Mouse (Mus musculus): ENCODE data around the gene Snx29. TPM values are rescaled to one million over a fixed set of nuclear protein-coding genes. Genes with fewer than 3 reads are reported as not detected.

Snx29 gene
- polyA plus RNA-seq, 1 experiment from 2014 or later: 17.4 TPM

DNA sequence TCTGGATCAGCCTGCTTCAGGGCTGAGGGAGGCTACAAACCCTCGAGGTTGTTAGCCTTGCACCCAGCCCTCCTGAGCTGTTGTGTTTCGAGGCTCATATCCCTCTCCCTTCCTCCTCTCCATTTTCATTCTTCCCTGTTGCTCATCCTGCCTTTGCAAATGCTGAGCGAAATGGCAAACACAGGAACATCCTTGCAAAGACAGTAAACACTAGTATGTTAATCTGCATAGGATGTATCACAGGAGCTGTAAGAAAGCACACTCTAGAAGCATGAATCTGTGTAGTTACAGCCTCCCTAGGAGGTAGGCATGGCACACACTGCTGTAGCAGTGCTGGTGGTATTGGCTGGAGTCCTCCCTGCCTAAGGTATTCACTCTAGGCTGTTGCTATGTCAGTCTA, 420.3 kb downstream of the Snx29 start:
- 74% methylated on average over 3 of the region's 3 CpGs for WGBS
- no peak overlapping the region for H3K4me3 ChIP-seq (replicated peaks)
- ATAC-seq (ENCODE audit: insufficient number of reproducible peaks, insufficient read depth, low FRiP score, low TSS enrichment, low read depth): no peak

GRCm38 (mm10) chr16:11743724-11744123, 421.0 kb downstream of the Snx29 start:
- no peak for ATAC-seq (ENCODE audit: insufficient number of reproducible peaks, insufficient read depth, low FRiP score, low TSS enrichment, low read depth)
- 77% methylated on average over 4 of the region's 4 CpGs for whole genome bisulfite sequencing

More for the DNA sequence above, 420.3 kb downstream of the Snx29 start:
- Histone ChIP-seq H3K27me3 (no peaks in the 10 kb centered on the region), H3K36me3 (no peaks in the 10 kb centered on the region), H3K4me1 (replicated peaks) (no peaks in the 10 kb centered on the region), H3K9me3 (no peaks in the 10 kb centered on the region), H3K4me2 (no peak overlapping the region), H3K27ac (no peak overlapping the region), H3K9ac (replicated peaks) (no peak overlapping the region)

GRCm38 (mm10) chr16:11746036-11746435, 423.3 kb downstream of the Snx29 start:
- WGBS: 88% methylated on average over 2 of the region's 2 CpGs
- no peaks in the 10 kb centered on the region for H3K27me3 ChIP-seq

More at GRCm38 (mm10) chr16:11743724-11744123, 421.0 kb downstream of the Snx29 start:
- Histone ChIP-seq H3K4me1 (replicated peaks) (no peaks in the 10 kb centered on the region), H3K27me3 (no peaks in the 10 kb centered on the region), H3K4me2 (no peak overlapping the region), H3K27ac (no peak overlapping the region), H3K9me3 (no peaks in the 10 kb centered on the region), H3K36me3 (no peaks in the 10 kb centered on the region), H3K4me3 (replicated peaks) (no peak overlapping the region), H3K9ac (replicated peaks) (no peak overlapping the region)

GRCm38 (mm10) chr16:11747867-11748266, 425.2 kb downstream of the Snx29 start:
- H3K36me3 ChIP-seq: no peaks in the 10 kb centered on the region

More at GRCm38 (mm10) chr16:11746036-11746435, 423.3 kb downstream of the Snx29 start:
- Histone ChIP-seq H3K4me1 (replicated peaks) (no peaks in the 10 kb centered on the region), H3K4me3 (replicated peaks) (no peak overlapping the region), H3K36me3 (no peaks in the 10 kb centered on the region), H3K4me2 (no peak overlapping the region), H3K9ac (replicated peaks) (no peak overlapping the region), H3K9me3 (no peaks in the 10 kb centered on the region), H3K27ac (no peak overlapping the region)
- no peak for ATAC-seq (ENCODE audit: insufficient number of reproducible peaks, insufficient read depth, low FRiP score, low TSS enrichment, low read depth)

GRCm38 (mm10) chr16:11749111-11749510, 426.4 kb downstream of the Snx29 start:
- Histone ChIP-seq H3K4me1 (replicated peaks) (no peaks in the 10 kb centered on the region), H3K4me3 (replicated peaks) (no peak overlapping the region), H3K9me3 (no peaks in the 10 kb centered on the region), H3K4me2 (no peak overlapping the region), H3K9ac (replicated peaks) (no peak overlapping the region), H3K36me3 (no peaks in the 10 kb centered on the region), H3K27ac (no peak overlapping the region), H3K27me3 (no peaks in the 10 kb centered on the region)
- WGBS: 86% methylated on average over 3 of the region's 3 CpGs
- ATAC-seq (ENCODE audit: insufficient number of reproducible peaks, insufficient read depth, low FRiP score, low TSS enrichment, low read depth): no peak

More at GRCm38 (mm10) chr16:11747867-11748266, 425.2 kb downstream of the Snx29 start:
- 81% methylated on average over 5 of the region's 5 CpGs for WGBS
- no peak overlapping the region for H3K27ac ChIP-seq
- no peak overlapping the region for H3K4me3 ChIP-seq (replicated peaks)
- no peaks in the 10 kb centered on the region for H3K4me1 ChIP-seq (replicated peaks)
- no peaks in the 10 kb centered on the region for H3K9me3 ChIP-seq
- ATAC-seq (ENCODE audit: insufficient number of reproducible peaks, insufficient read depth, low FRiP score, low TSS enrichment, low read depth): no peak
- H3K27me3 ChIP-seq: no peaks in the 10 kb centered on the region
- H3K4me2 ChIP-seq: no peak overlapping the region
- H3K9ac ChIP-seq (replicated peaks): no peak overlapping the region

DNA sequence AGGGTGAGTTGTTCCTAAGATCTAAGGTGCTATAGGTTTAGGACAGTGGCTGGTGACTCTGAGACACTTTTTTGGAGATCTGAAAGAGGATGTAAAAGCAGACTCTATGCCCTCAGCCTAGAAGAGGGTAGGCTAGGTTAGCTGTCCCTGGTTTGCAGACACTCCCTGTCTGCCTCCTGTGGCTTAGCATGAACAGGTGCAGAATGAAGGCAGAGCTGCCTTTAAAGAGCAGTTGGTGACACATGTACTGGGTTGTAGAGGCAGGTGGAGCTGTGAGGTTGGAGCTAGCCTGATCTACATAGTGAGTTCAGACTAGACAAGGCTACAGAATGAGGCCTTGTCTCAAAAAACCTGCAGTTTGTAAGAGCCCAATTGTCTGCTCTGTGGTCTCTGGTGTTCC, 427.9 kb downstream of the Snx29 start:
- H3K4me2 ChIP-seq: no peak overlapping the region
- no peak overlapping the region for H3K27ac ChIP-seq
- H3K9me3 ChIP-seq: no peaks in the 10 kb centered on the region
- H3K4me1 ChIP-seq (replicated peaks): no peaks in the 10 kb centered on the region
- no peaks in the 10 kb centered on the region for H3K27me3 ChIP-seq
- no peaks in the 10 kb centered on the region for H3K36me3 ChIP-seq
- ATAC-seq (ENCODE audit: insufficient number of reproducible peaks, insufficient read depth, low FRiP score, low TSS enrichment, low read depth): no peak
- no peak overlapping the region for H3K4me3 ChIP-seq (replicated peaks)
- no peak overlapping the region for H3K9ac ChIP-seq (replicated peaks)

- Histone ChIP-seq H3K27me3 (no peaks in the 10 kb centered on the region), H3K4me1 (replicated peaks) (no peaks in the 10 kb centered on the region), H3K9me3 (no peaks in the 10 kb centered on the region), H3K4me2 (no peak overlapping the region), H3K27ac (no peak overlapping the region), H3K36me3 (no peaks in the 10 kb centered on the region), H3K4me3 (replicated peaks) (no peak overlapping the region), H3K9ac (replicated peaks) (no peak overlapping the region)
- WGBS: 91% methylated on average over 5 of the region's 5 CpGs
- ATAC-seq (ENCODE audit: insufficient number of reproducible peaks, insufficient read depth, low FRiP score, low TSS enrichment, low read depth): no peak
Observed at GRCm38 (mm10) chr16:11752557-11752956, 429.8 kb downstream of the Snx29 start.

DNA sequence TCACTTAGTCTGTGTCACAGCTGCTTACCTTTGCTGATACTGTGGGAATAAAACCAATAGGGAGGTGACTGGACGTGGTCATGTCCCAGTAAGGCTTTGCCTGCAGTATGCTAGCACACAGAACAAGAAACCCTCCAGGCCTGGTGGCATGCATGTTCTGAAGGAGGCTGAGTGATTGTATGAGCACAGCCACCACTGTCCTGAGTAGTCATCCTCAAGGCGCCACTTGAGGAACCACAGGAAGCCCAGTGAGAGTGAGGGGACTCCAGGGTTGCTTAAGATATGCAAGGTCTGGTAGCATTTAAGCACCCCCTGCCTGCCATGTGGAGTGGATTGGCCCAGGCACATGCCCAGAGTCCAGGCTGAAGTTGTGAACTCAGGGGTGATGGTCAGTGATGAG, 430.8 kb downstream of the Snx29 start:
- Histone ChIP-seq H3K36me3 (no peaks in the 10 kb centered on the region), H3K9ac (replicated peaks) (no peak overlapping the region), H3K27ac (no peak overlapping the region), H3K4me1 (replicated peaks) (no peaks in the 10 kb centered on the region), H3K4me3 (replicated peaks) (no peak overlapping the region), H3K9me3 (no peaks in the 10 kb centered on the region), H3K4me2 (no peak overlapping the region), H3K27me3 (no peaks in the 10 kb centered on the region)
- WGBS: 85% methylated on average over 2 of the region's 2 CpGs
- no peak for ATAC-seq (ENCODE audit: insufficient number of reproducible peaks, insufficient read depth, low FRiP score, low TSS enrichment, low read depth)

GRCm38 (mm10) chr16:11754136-11754535, 431.4 kb downstream of the Snx29 start:
- H3K4me1 ChIP-seq (replicated peaks): no peaks in the 10 kb centered on the region
- no peak overlapping the region for H3K4me3 ChIP-seq (replicated peaks)
- no peak overlapping the region for H3K9ac ChIP-seq (replicated peaks)
- ATAC-seq (ENCODE audit: insufficient number of reproducible peaks, insufficient read depth, low FRiP score, low TSS enrichment, low read depth): no peak
- H3K36me3 ChIP-seq: no peaks in the 10 kb centered on the region
- no peak overlapping the region for H3K4me2 ChIP-seq
- no peaks in the 10 kb centered on the region for H3K27me3 ChIP-seq
- no peak overlapping the region for H3K27ac ChIP-seq
- WGBS: 97% methylated on average over 2 of the region's 2 CpGs
- H3K9me3 ChIP-seq: no peaks in the 10 kb centered on the region

- Histone ChIP-seq H3K36me3 (no peaks in the 10 kb centered on the region), H3K9me3 (no peaks in the 10 kb centered on the region), H3K4me3 (replicated peaks) (no peak overlapping the region), H3K4me1 (replicated peaks) (no peaks in the 10 kb centered on the region), H3K27ac (no peak overlapping the region), H3K4me2 (no peak overlapping the region), H3K27me3 (no peaks in the 10 kb centered on the region), H3K9ac (replicated peaks) (no peak overlapping the region)
- no peak for ATAC-seq (ENCODE audit: insufficient number of reproducible peaks, insufficient read depth, low FRiP score, low TSS enrichment, low read depth)
- WGBS: 79% methylated on average over 9 of the region's 9 CpGs
Observed at GRCm38 (mm10) chr16:11755281-11756066, 432.8 kb downstream of the Snx29 start.

- Histone ChIP-seq H3K36me3 (no peaks in the 10 kb centered on the region), H3K4me1 (replicated peaks) (no peaks in the 10 kb centered on the region), H3K4me3 (replicated peaks) (no peak overlapping the region), H3K27me3 (no peaks in the 10 kb centered on the region), H3K9ac (replicated peaks) (no peak overlapping the region), H3K4me2 (no peak overlapping the region), H3K9me3 (no peaks in the 10 kb centered on the region), H3K27ac (no peak overlapping the region)
- whole genome bisulfite sequencing: 65% methylated on average over 1 of the region's 1 CpGs
- ATAC-seq (ENCODE audit: insufficient number of reproducible peaks, insufficient read depth, low FRiP score, low TSS enrichment, low read depth): no peak
Observed at GRCm38 (mm10) chr16:11756598-11757245, 434.0 kb downstream of the Snx29 start.

Measured in limb, embryonic 12.5 days (tissue).